Mouse (Mus musculus): ENCODE measurements at regions not wholly inside any gene's neighbourhood (a gene's known extent, or its start where the extent isn't known, plus 50 kb on each side); places are given as distances from the start of the nearest gene placed in this dataset.

- TF ChIP-seq CTCF (IDR thresholded peaks at IDR 0.05; ENCODE audit: low read depth) (no peak), EP300 (IDR thresholded peaks at IDR 0.05; ENCODE audit: low read depth) (no peak)
Observed at GRCm38 (mm10) chr10:54244995-54245394, 168.6 kb upstream of the Man1a start.
